Mouse (Mus musculus): Measurements from ENCODE around the gene Zer1. TPM values are rescaled to one million over a fixed set of nuclear protein-coding genes. Genes with fewer than 3 reads are reported as not detected.

The Zer1 gene
- total and polyA plus RNA-seq, 3 experiments = 5.5 to 15.0 (median 13.4) TPM

DNA sequence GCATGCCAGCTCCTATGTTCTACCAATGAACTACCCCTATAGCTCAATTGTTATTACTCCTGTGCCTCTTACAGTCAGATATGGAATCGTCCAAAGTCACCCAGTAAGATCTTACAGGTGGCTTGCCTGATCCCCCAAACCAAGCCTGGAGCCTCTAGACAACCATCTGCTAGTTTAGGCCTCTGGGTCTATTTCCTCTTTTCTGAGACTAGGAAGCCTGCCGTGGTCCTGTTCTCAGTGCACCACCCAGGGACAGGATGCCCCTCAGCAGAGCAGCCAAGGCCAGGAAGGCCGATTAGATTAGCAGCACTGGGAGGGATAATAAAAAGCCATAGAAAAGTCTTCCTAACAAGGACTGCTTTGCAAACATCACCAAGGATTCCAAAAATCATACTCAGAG, 74.6 kb downstream of the Zer1 start:
- no peaks in the 10 kb centered on the region for H3K27me3 ChIP-seq (replicated peaks)
- DNase-seq (ENCODE audit: extremely low read depth) = peak; percentile 57
- 0 out of 2 replicates have a peak, but pooled peaks have one; percentile 9 for TF ChIP-seq ELF1 (IDR thresholded peaks at IDR 0.05; ENCODE audit: low read depth, low read length)
- TF ChIP-seq POLR2A (IDR thresholded peaks at IDR 0.05; ENCODE audit: low read depth, low read length) = 0 out of 2 replicates have a peak, but pooled peaks have one; percentile 33
- peak; percentile 9; the same call in 1 of the 2 replicates for TF ChIP-seq HCFC1 (IDR thresholded peaks at IDR 0.05; ENCODE audit: low read depth, low read length)
- TF ChIP-seq POLR2AphosphoS2 (IDR thresholded peaks at IDR 0.05; ENCODE audit: low read depth, low read length) = no peak
- no peak overlapping the region for H3K4me3 ChIP-seq (replicated peaks in 1 of 3; ENCODE audit: low read depth in 2 of 3, low read length in 2 of 3, poor library complexity in 1 of 3)
- H3K4me2 ChIP-seq (ENCODE audit: insufficient read depth, low read depth, poor library complexity, severe bottlenecking) = no peak overlapping the region
- H3K9me3 ChIP-seq (replicated peaks; ENCODE audit: low read length) = no peaks in the 10 kb centered on the region
- peaks cover 0 to 21% of the 10 kb centered on the region in 2 experiments for H3K36me3 ChIP-seq (replicated peaks in 1 of 2; ENCODE audit: control insufficient read depth in 1 of 2, insufficient read depth in 1 of 2, low read length in 1 of 2)
- no peaks in the 10 kb centered on the region for H3K79me2 ChIP-seq (replicated peaks; ENCODE audit: control insufficient read depth, extremely low read depth, insufficient read depth, poor library complexity, severe bottlenecking)
- in situ Hi-C loops (cut with MboI; ENCODE audit: low pct_ligation_motif_present, low pct_unique_long_range_greater_than_20kb, low sequenced_read_pairs) (loop anchor here (10.0 kb wide), 1 partner anchor 115 kb away; no protein-coding TSS in a partner anchor), dilution Hi-C loops (cut with MboI; ENCODE audit: extremely low pct_ligation_motif_present, extremely low pct_unique_long_range_greater_than_20kb, low sequenced_read_pairs) (no loop called here)
- peaks cover 7 to 20% of the 10 kb centered on the region in 2 experiments for H3K4me1 ChIP-seq (ENCODE audit: control insufficient read depth in 1 of 2, insufficient read depth in 2 of 2)
- H3K27ac ChIP-seq (ENCODE audit: insufficient read depth, low read depth) = no peak overlapping the region
- H3K9ac ChIP-seq (ENCODE audit: insufficient read depth, low read depth) = peak overlapping the region; percentile 92; the same call in 1 of the 2 replicates

DNA sequence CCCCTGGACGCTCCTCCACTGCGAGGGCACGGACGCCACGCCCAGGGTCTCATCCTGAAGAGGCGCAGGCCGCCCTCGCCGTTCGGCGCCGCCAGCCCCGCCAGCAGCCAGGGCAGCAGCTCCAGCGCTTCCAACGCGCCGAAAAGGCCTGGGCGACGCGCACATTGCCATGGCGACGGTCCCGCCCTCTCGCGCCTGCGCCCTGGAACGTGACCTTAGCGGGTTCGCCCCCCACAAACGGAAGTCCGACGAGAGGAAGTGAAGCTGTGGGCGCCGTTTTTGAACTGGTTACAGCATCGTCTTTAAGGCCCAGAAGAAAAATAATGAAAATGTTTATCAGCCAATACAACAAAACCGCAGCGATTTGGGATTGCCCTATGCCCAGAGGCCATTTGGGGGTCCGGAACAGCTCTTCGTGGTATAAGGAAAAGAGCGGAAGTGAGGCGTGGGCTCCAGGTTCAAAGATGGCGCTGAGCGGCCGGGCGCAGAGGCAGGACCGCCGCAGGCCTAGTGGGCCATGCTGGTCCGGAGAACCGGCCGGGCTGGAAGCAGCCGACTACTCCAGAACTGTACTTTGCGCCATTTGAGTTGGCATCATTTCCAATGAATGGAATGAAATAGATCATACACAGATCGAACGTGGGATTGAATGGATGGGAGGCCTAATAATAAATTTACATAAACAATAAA, 75.5 kb downstream of the Zer1 start, which contains the start of gene Wdr34:
Wdr34 (minus strand) TSS at position 183 of the 690 bp plus-strand sequence.
- Histone ChIP-seq H3K9ac (ENCODE audit: insufficient read depth, low read depth) (peak within 1 kb of the TSS; percentile 92), H3K27ac (ENCODE audit: insufficient read depth, low read depth) (peak within 1 kb of the TSS; percentile 65), H3K9me3 (replicated peaks; ENCODE audit: low read length) (no peaks in the 10 kb centered on the region), H3K27me3 (replicated peaks) (no peaks in the 10 kb centered on the region), H3K79me2 (replicated peaks; ENCODE audit: control insufficient read depth, extremely low read depth, insufficient read depth, poor library complexity, severe bottlenecking) (no peaks in the 10 kb centered on the region), H3K4me2 (ENCODE audit: insufficient read depth, low read depth, poor library complexity, severe bottlenecking) (peak within 1 kb of the TSS; percentile 41), H3K4me3 (replicated peaks in 1 of 3; ENCODE audit: low read depth in 2 of 3, low read length in 2 of 3, poor library complexity in 1 of 3) (peak within 1 kb of the TSS; percentile 62 to 98 (median 70)), H3K36me3 (replicated peaks in 1 of 2; ENCODE audit: control insufficient read depth in 1 of 2, insufficient read depth in 1 of 2, low read length in 1 of 2) (peaks cover 0 to 24% of the 10 kb centered on the region in 2 experiments), H3K4me1 (ENCODE audit: control insufficient read depth in 1 of 2, insufficient read depth in 2 of 2) (peaks cover 7 to 20% of the 10 kb centered on the region in 2 experiments)
- in situ Hi-C loops (cut with MboI; ENCODE audit: low pct_ligation_motif_present, low pct_unique_long_range_greater_than_20kb, low sequenced_read_pairs) = loop anchor here (10.0 kb wide), 1 partner anchor 116 kb away; no protein-coding TSS in a partner anchor
- peak; percentile 96 for DNase-seq (ENCODE audit: extremely low read depth)
- dilution Hi-C loops (cut with MboI; ENCODE audit: extremely low pct_ligation_motif_present, extremely low pct_unique_long_range_greater_than_20kb, low sequenced_read_pairs) = no loop called here
- no peak for TF ChIP-seq ZKSCAN1 (IDR thresholded peaks at IDR 0.05; ENCODE audit: borderline replicate concordance, low read depth, low read length)
- no peak for TF ChIP-seq RAD21 (IDR thresholded peaks at IDR 0.05; ENCODE audit: low read depth, low read length)
- TF ChIP-seq ZNF384 (IDR thresholded peaks at IDR 0.05; ENCODE audit: low read depth, low read length) = no peak
- no peak for TF ChIP-seq EP300 (IDR thresholded peaks at IDR 0.05; ENCODE audit: low read length)
- TF ChIP-seq E2F4 (IDR thresholded peaks at IDR 0.05; ENCODE audit: insufficient replicate concordance, low read depth, low read length) = peak; percentile 59; the same call in 1 of the 2 replicates
- peak; percentile 93 for TF ChIP-seq HCFC1 (IDR thresholded peaks at IDR 0.05; ENCODE audit: low read depth, low read length)
- TF ChIP-seq CHD1 (IDR thresholded peaks at IDR 0.05; ENCODE audit: low read depth, low read length) = no peak
- no peak; the same call in 1 of the 2 replicates for TF ChIP-seq POLR2AphosphoS2 (IDR thresholded peaks at IDR 0.05; ENCODE audit: low read depth, low read length)
- TF ChIP-seq MAX (IDR thresholded peaks at IDR 0.05; ENCODE audit: low read length) = no peak; the same call in 1 of the 2 replicates
- TF ChIP-seq JUND (conservative IDR thresholded peaks at IDR 0.05; ENCODE audit: low read depth, low read length) = no peak
- TF ChIP-seq MYC (IDR thresholded peaks at IDR 0.05; ENCODE audit: low read depth, low read length) = no peak
- no peak for TF ChIP-seq JUN (IDR thresholded peaks at IDR 0.05; ENCODE audit: insufficient read depth, low read depth, low read length)
- TF ChIP-seq USF1 (IDR thresholded peaks at IDR 0.05; ENCODE audit: low read depth, low read length) = no peak
- peak; percentile 89 for TF ChIP-seq ELF1 (IDR thresholded peaks at IDR 0.05; ENCODE audit: low read depth, low read length)
- TF ChIP-seq MAFK (IDR thresholded peaks at IDR 0.05; ENCODE audit: insufficient replicate concordance, low read length) = no peak
- TF ChIP-seq BHLHE40 (IDR thresholded peaks at IDR 0.05; ENCODE audit: low read depth, low read length) = no peak
- peak; percentile 100 for TF ChIP-seq MXI1 (IDR thresholded peaks at IDR 0.05; ENCODE audit: low read depth, low read length)
- peak; percentile 92 for TF ChIP-seq NRF1 (IDR thresholded peaks at IDR 0.05; ENCODE audit: low read depth, low read length)
- TF ChIP-seq KAT2A (IDR thresholded peaks at IDR 0.05; ENCODE audit: insufficient replicate concordance, low read length) = peak; percentile 80; the same call in 1 of the 2 replicates
- peak; percentile 7; the same call in 1 of the 2 replicates for TF ChIP-seq MEF2A (IDR thresholded peaks at IDR 0.05; ENCODE audit: borderline replicate concordance, low read depth, low read length)
- no peak; the same call in 1 of the 2 replicates for TF ChIP-seq RCOR1 (conservative IDR thresholded peaks at IDR 0.05; ENCODE audit: low read depth, low read length)
- peak; percentile 80 for TF ChIP-seq POLR2A (IDR thresholded peaks at IDR 0.05; ENCODE audit: low read depth, low read length)
- TF ChIP-seq NELFE (IDR thresholded peaks at IDR 0.05; ENCODE audit: low read depth, low read length) = 0 out of 2 replicates have a peak, but pooled peaks have one; percentile 55
- no peak for TF ChIP-seq GABPA (IDR thresholded peaks at IDR 0.05; ENCODE audit: insufficient replicate concordance, low read depth, low read length)
- no peak for TF ChIP-seq PAX5 (IDR thresholded peaks at IDR 0.05; ENCODE audit: low read length)
- TF ChIP-seq ETS1 (conservative IDR thresholded peaks at IDR 0.05; ENCODE audit: low read depth, low read length) = no peak
- no peak for TF ChIP-seq SMC3 (IDR thresholded peaks at IDR 0.05; ENCODE audit: low read depth, low read length)
- 0 out of 2 replicates have a peak, but pooled peaks have one; percentile 71 for TF ChIP-seq ZMIZ1 (IDR thresholded peaks at IDR 0.05; ENCODE audit: low read depth, low read length)
- no peak for TF ChIP-seq USF2 (conservative IDR thresholded peaks at IDR 0.05; ENCODE audit: low read depth, low read length)

Data from CH12.LX (cell line).